Mouse (Mus musculus) olfactory bulb, adult 2 months (tissue): ENCODE data around the gene Chic1.

ENCODE experiments used
- CTCF ChIP-seq: fragments of 200-500 bp; IDR thresholded peaks from 2 replicates; pipeline ENCODE4 v1.5.1; 2012; ENCODE audit warnings: low read depth, mild to moderate bottlenecking, low read length, moderate library complexity; ENCODE audit not compliant: insufficient read depth
- POLR2A ChIP-seq: fragments of 200-500 bp; IDR thresholded peaks from 2 replicates; pipeline ENCODE4 v1.6.1; 2012; ENCODE audit warnings: mild to moderate bottlenecking, low read depth, low read length, moderate library complexity; ENCODE audit not compliant: insufficient read depth

DNA sequence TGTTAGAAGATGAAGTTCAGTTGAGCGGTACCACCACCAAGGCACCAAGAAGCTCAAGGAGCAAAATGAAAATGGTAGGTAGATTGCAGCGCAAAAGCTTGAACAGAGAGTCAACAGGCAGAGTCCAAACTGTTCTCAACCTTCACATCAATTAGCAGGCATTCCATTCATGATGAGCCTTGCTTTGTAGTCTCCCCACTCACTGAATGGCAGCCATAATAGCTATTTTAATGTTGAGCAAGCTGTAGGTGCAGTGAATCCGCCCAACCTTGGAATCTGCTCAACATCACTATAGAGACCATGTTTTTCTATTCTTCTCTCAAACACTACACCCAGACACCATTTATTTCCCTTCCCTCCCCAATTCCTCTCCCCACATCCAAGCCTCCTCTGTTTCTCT, 44.6 kb upstream of the Chic1 start:
- no peak for TF ChIP-seq CTCF
- no peak for TF ChIP-seq POLR2A
